Mouse (Mus musculus): Measurements from ENCODE around the gene Cd247.

The Cd247 gene

DNA sequence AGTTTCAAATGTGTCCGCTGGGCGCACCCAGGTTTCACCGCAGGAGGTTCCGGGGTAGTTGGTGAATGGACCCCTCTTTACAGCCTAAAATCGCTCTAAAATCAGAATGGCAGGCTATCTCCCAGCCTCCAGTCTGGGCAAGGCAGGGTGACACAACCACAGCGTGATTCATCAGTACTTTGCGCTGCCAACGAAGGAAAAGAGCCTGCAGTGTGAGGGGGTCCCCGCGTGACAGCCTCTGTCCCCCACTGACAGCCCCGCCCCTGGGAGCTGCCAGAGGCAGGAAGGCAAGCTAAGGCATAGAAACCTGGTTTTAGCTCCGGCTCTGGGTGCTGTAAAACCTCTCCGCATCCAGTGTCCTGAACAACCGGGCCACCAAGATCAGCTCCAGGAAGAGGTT, 56.9 kb downstream of the Cd247 start:
- Histone ChIP-seq H3K36me3 (ENCODE audit: control insufficient read depth, insufficient read depth, low read length, poor library complexity, severe bottlenecking) (no peaks in the 10 kb centered on the region), H3K27me3 (ENCODE audit: control insufficient read depth, insufficient read depth, low read length, poor library complexity, severe bottlenecking) (no peaks in the 10 kb centered on the region)
- no peak for DNase-seq (ENCODE audit: low read depth, low spot score)

- no peak for DNase-seq (ENCODE audit: low read depth, low spot score)
- no peaks in the 10 kb centered on the region for H3K27me3 ChIP-seq (ENCODE audit: control insufficient read depth, insufficient read depth, low read length, poor library complexity, severe bottlenecking)
These were observed 59.9 kb downstream of the Cd247 start for GRCm38 (mm10) chr1:165848417-165848816.

GRCm38 (mm10) chr1:165848881-165849280, 60.4 kb downstream of the Cd247 start:
- peak; percentile 49 for DNase-seq (ENCODE audit: low read depth, low spot score)
- no peaks in the 10 kb centered on the region for H3K36me3 ChIP-seq (ENCODE audit: control insufficient read depth, insufficient read depth, low read length, poor library complexity, severe bottlenecking)
- no peaks in the 10 kb centered on the region for H3K27me3 ChIP-seq (ENCODE audit: control insufficient read depth, insufficient read depth, low read length, poor library complexity, severe bottlenecking)

More at GRCm38 (mm10) chr1:165848417-165848816, 59.9 kb downstream of the Cd247 start:
- no peaks in the 10 kb centered on the region for H3K36me3 ChIP-seq (ENCODE audit: control insufficient read depth, insufficient read depth, low read length, poor library complexity, severe bottlenecking)

DNA sequence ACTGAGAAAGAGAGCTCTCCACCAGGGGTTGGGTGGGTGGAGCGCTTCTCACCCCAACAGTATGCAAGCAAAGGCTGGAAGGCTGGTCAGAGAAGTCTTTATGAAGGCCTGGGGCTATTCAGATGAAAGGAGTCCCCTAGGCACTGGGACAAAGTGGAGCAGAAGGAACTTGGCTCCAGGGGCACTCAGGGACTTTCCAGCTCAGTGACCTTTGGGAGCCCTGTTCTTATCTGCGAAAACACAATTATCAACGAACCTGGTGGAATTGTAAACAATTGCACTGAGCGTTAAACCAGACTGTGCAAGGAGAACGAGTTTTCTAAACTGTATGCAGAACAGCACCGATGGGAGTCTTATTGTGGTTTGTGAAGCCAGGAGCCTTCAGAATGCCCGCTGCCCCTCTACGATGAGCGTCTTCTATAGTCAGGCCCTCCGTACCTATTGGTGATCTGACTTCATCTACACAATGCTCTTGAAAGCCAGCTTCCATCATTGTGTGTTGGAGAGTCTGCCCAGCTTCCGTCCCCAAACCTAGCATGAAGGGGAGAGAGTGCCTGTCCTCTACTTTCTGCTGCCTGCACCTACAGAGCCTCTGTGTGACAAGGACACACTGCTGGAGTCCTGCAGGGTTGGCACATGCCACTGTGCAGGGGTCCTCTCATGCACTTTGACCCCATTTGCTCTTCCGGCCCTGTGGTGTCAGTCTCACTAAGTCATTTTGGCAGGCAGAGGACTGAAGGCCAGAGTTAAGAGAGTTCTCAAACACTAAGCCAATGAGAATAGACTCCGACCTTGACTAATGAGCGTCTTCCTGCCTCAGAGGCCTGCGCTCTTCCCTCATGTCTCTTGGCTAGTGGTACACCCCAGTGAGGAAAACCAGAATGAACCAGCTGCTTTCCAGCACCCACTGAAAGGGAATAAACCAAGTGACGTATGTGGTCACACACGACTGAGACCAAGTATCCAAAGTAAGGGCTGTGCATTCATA, 61.3 kb downstream of the Cd247 start:
- Histone ChIP-seq H3K36me3 (ENCODE audit: control insufficient read depth, insufficient read depth, low read length, poor library complexity, severe bottlenecking) (no peaks in the 10 kb centered on the region), H3K27me3 (ENCODE audit: control insufficient read depth, insufficient read depth, low read length, poor library complexity, severe bottlenecking) (no peaks in the 10 kb centered on the region)
- no peak for DNase-seq (ENCODE audit: low read depth, low spot score)

GRCm38 (mm10) chr1:165852131-165852530, 63.6 kb downstream of the Cd247 start:
- DNase-seq (ENCODE audit: low read depth, low spot score) = no peak
- Histone ChIP-seq H3K27me3 (ENCODE audit: control insufficient read depth, insufficient read depth, low read length, poor library complexity, severe bottlenecking) (no peaks in the 10 kb centered on the region), H3K36me3 (ENCODE audit: control insufficient read depth, insufficient read depth, low read length, poor library complexity, severe bottlenecking) (no peaks in the 10 kb centered on the region)

GRCm38 (mm10) chr1:165853131-165853721, 64.7 kb downstream of the Cd247 start:
- no peaks in the 10 kb centered on the region for H3K27me3 ChIP-seq (ENCODE audit: control insufficient read depth, insufficient read depth, low read length, poor library complexity, severe bottlenecking)
- no peaks in the 10 kb centered on the region for H3K36me3 ChIP-seq (ENCODE audit: control insufficient read depth, insufficient read depth, low read length, poor library complexity, severe bottlenecking)
- no peak for DNase-seq (ENCODE audit: low read depth, low spot score)

DNA sequence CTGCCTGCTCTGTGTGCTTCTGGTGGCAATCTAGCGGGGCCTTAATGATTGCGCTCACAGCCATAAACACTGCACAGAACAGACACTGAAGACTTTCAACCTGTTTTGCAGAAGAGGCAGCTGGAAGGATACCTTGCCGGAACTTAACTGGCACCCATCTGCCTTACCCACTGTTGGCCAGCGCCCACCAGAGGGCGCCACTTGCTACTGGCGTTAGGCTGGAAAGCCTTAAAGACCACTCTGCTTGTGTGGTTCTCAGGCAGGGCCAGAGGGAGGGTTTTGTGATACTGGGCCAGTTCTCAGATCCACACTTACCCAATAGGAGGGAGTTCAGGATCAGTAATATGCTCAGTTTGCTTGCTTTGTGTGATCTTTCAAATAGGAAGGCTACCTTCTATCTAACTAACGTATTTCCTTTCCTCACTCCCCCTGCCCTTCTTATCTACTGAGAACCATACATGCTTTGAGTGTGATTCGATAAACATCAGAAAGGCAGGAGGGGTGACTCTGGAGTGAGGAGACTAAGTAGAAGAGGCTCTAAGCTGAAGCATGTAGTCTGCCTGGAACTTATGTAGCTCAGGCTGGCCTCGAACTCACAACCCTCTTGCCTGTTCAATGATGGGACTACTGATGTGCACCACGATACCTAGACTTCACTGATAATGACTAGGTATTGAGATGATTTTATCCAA, 65.4 kb downstream of the Cd247 start:
- peak; percentile 87 for DNase-seq (ENCODE audit: low read depth, low spot score)
- no peaks in the 10 kb centered on the region for H3K27me3 ChIP-seq (ENCODE audit: control insufficient read depth, insufficient read depth, low read length, poor library complexity, severe bottlenecking)

GRCm38 (mm10) chr1:165855759-165856545, 67.5 kb downstream of the Cd247 start:
- Histone ChIP-seq H3K27me3 (ENCODE audit: control insufficient read depth, insufficient read depth, low read length, poor library complexity, severe bottlenecking) (no peaks in the 10 kb centered on the region), H3K36me3 (ENCODE audit: control insufficient read depth, insufficient read depth, low read length, poor library complexity, severe bottlenecking) (no peaks in the 10 kb centered on the region)
- no peak for DNase-seq (ENCODE audit: low read depth, low spot score)

More for the DNA sequence above, 65.4 kb downstream of the Cd247 start:
- no peaks in the 10 kb centered on the region for H3K36me3 ChIP-seq (ENCODE audit: control insufficient read depth, insufficient read depth, low read length, poor library complexity, severe bottlenecking)

- DNase-seq (ENCODE audit: low read depth, low spot score) = no peak
- no peaks in the 10 kb centered on the region for H3K36me3 ChIP-seq (ENCODE audit: control insufficient read depth, insufficient read depth, low read length, poor library complexity, severe bottlenecking)
- H3K27me3 ChIP-seq (ENCODE audit: control insufficient read depth, insufficient read depth, low read length, poor library complexity, severe bottlenecking) = no peaks in the 10 kb centered on the region
These were observed 68.8 kb downstream of the Cd247 start for GRCm38 (mm10) chr1:165857279-165857678.

DNA sequence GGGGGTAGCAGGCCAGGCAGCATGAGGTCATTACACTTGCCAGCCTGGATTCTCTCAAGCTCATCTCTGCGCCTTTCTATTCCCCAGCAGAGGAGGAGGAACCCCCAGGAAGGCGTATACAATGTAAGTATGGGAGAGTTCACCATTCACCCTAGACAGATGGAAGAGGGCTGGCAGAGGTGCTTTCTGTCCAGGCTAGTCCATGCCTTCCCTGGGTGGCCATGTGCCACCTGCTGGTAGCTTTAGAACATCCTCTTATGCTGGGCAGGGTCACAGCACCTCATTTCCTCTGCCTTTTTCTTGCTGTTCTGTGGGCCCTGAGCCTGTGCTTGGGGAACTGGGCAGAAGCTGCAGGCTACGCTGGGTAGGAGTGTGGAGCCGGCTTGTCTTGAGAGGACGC, 69.9 kb downstream of the Cd247 start:
- Histone ChIP-seq H3K27me3 (ENCODE audit: control insufficient read depth, insufficient read depth, low read length, poor library complexity, severe bottlenecking) (no peaks in the 10 kb centered on the region), H3K36me3 (ENCODE audit: control insufficient read depth, insufficient read depth, low read length, poor library complexity, severe bottlenecking) (no peaks in the 10 kb centered on the region)
- peak; percentile 56 for DNase-seq (ENCODE audit: low read depth, low spot score)

GRCm38 (mm10) chr1:165860373-165861234, 72.1 kb downstream of the Cd247 start:
- H3K27me3 ChIP-seq (ENCODE audit: control insufficient read depth, insufficient read depth, low read length, poor library complexity, severe bottlenecking) = no peaks in the 10 kb centered on the region
- H3K36me3 ChIP-seq (ENCODE audit: control insufficient read depth, insufficient read depth, low read length, poor library complexity, severe bottlenecking) = no peaks in the 10 kb centered on the region; the same call in 1 of the 2 replicates
- DNase-seq (ENCODE audit: low read depth, low spot score) = no peak

GRCm38 (mm10) chr1:165861235-165861609, 72.7 kb downstream of the Cd247 start:
- H3K27me3 ChIP-seq (ENCODE audit: control insufficient read depth, insufficient read depth, low read length, poor library complexity, severe bottlenecking) = no peaks in the 10 kb centered on the region
- no peaks in the 10 kb centered on the region; the same call in 1 of the 2 replicates for H3K36me3 ChIP-seq (ENCODE audit: control insufficient read depth, insufficient read depth, low read length, poor library complexity, severe bottlenecking)
- DNase-seq (ENCODE audit: low read depth, low spot score) = no peak

GRCm38 (mm10) chr1:165862059-165862458, 73.6 kb downstream of the Cd247 start:
- Histone ChIP-seq H3K27me3 (ENCODE audit: control insufficient read depth, insufficient read depth, low read length, poor library complexity, severe bottlenecking) (no peaks in the 10 kb centered on the region), H3K36me3 (ENCODE audit: control insufficient read depth, insufficient read depth, low read length, poor library complexity, severe bottlenecking) (no peaks in the 10 kb centered on the region; the same call in 1 of the 2 replicates)
- DNase-seq (ENCODE audit: low read depth, low spot score) = no peak

Measured in splenic B cell, adult 2 months (primary cell).